Mouse (Mus musculus) ES-Bruce4 (cell line): ENCODE results near the gene Cgref1.

Experiments used
- CTCF ChIP-seq: IDR thresholded peaks from one replicate; pipeline ENCODE4 v1.8.1; 2011; ENCODE audit warnings: low read depth, low read length
- EP300 ChIP-seq: IDR thresholded peaks from 2 replicates; pipeline ENCODE4 v1.6.1; 2011; ENCODE audit warnings: low read depth, low read length; ENCODE audit not compliant: insufficient read depth
- POLR2A ChIP-seq: IDR thresholded peaks from one replicate; pipeline ENCODE4 v1.8.1; 2011; ENCODE audit warnings: low read length; ENCODE audit not compliant: insufficient read depth

- TF ChIP-seq EP300: no peak
- TF ChIP-seq CTCF: no peak
- TF ChIP-seq POLR2A: no peak
These were observed 34.9 kb downstream of the Cgref1 start for GRCm38 (mm10) chr5:30910481-30910880.
